In the genomic region with DNA sequence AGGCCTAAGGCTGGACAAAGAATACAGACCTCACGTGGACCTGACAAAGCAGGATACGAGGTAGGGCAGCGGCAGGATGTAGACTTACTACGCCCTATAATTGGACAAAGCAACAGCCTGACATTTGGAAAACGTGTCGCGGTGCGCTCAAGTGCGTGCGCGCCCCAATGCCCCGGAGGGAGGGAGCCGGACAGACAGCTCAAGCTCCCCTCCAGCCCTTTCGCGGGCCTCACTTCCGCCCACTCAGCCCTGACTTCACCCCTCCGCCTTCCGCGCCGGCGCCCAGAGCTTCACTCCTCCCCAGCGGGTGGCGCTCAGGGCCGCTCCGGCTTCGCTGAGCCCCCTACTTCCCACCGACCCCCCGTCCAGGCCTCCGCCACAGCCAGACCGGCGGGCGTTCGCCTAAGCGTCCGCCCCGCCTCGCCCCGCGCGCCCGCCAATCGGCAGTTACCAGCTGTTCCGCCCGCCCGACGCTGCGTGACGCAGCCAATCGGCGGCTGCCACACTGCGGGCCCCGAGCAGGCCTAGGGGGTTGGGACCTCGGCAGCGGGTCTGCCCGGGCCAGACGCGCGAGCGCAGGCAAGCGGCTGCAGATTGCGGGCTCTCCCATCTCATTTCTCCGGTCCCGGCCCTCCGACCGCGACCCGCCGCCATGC, we compare ENCODE assay signal across 8 mouse cellular contexts. TPM values are rescaled to one million over a fixed set of nuclear protein-coding genes. Genes with fewer than 3 reads are reported as not detected.
A peak's percentile ranks its signal among the peaks of the same experiment; 100 is the strongest.
DNase-seq lines count a peak whose midpoint lies in the region; ATAC-seq and TF ChIP-seq lines count a peak whose summit lies in the region.

A gene (plus strand): TSS at position 389 of the 656 bp plus-strand sequence.
A gene (minus strand): TSS at position 406 of the 656 bp plus-strand sequence.

- H3K4me1 ChIP-seq in E14TG2a.4 (replicated peaks; ENCODE audit: low read depth, low read length), result peaks cover 49% of the 10 kb centered on the region
- H3K4me1 ChIP-seq in forebrain, embryonic 12.5 days, result peaks cover 32% of the 10 kb centered on the region
- peaks cover 19% of the 10 kb centered on the region; the same call in 1 of the 2 replicates for H3K4me1 ChIP-seq in heart, postnatal 0 days (ENCODE audit: control insufficient read depth, insufficient read depth)
- H3K4me1 ChIP-seq in liver, postnatal 0 days (ENCODE audit: insufficient read depth), result peaks cover 31% of the 10 kb centered on the region
- peaks cover 22% of the 10 kb centered on the region for H3K4me1 ChIP-seq in neural tube, embryonic 14.5 days (ENCODE audit: control insufficient read depth, insufficient read depth, low read length)

- WGBS in forebrain, embryonic 12.5 days, result 0% methylated on average over 58 of the region's 68 CpGs
- under 1% methylated on average over 66 of the region's 68 CpGs for WGBS in heart, postnatal 0 days
- under 1% methylated on average over 59 of the region's 68 CpGs for WGBS in liver, postnatal 0 days (ENCODE audit: insufficient replicate concordance)
- under 1% methylated on average over 46 of the region's 68 CpGs for WGBS in neural tube, embryonic 14.5 days

- H3K9ac ChIP-seq in forebrain, embryonic 12.5 days, result peak within 1 kb of the TSS; percentile 100
- H3K9ac ChIP-seq in heart, postnatal 0 days (replicated peaks; ENCODE audit: low read depth, low read length), result peak within 1 kb of the TSS; percentile 91
- H3K9ac ChIP-seq in liver, postnatal 0 days (replicated peaks), result peak within 1 kb of the TSS; percentile 90
- peak within 1 kb of the TSS; percentile 97 for H3K9ac ChIP-seq in neural tube, embryonic 14.5 days (replicated peaks; ENCODE audit: low read depth, low read length)

- peak within 1 kb of the TSS; percentile 97 for H3K27ac ChIP-seq in forebrain, embryonic 12.5 days
- peak within 1 kb of the TSS; percentile 97 for H3K27ac ChIP-seq in heart, postnatal 0 days (ENCODE audit: low read depth)
- peak within 1 kb of the TSS; percentile 95 for H3K27ac ChIP-seq in liver, postnatal 0 days (ENCODE audit: low read depth)
- peak within 1 kb of the TSS; percentile 97 for H3K27ac ChIP-seq in neural tube, embryonic 14.5 days (ENCODE audit: low read depth, low read length)

- H3K36me3 ChIP-seq in E14TG2a.4 (ENCODE audit: insufficient read depth, low read length), result peaks cover 41% of the 10 kb centered on the region
- peaks cover 22% of the 10 kb centered on the region for H3K36me3 ChIP-seq in forebrain, embryonic 12.5 days (replicated peaks)
- peaks cover 12% of the 10 kb centered on the region for H3K36me3 ChIP-seq in heart, postnatal 0 days (replicated peaks; ENCODE audit: control insufficient read depth, insufficient read depth, low read length)
- peaks cover 6% of the 10 kb centered on the region; the same call in 1 of the 2 replicates for H3K36me3 ChIP-seq in liver, postnatal 0 days (replicated peaks; ENCODE audit: insufficient read depth, low read length)
- H3K36me3 ChIP-seq in neural tube, embryonic 14.5 days (ENCODE audit: control insufficient read depth, insufficient read depth, low read length), result no peaks in the 10 kb centered on the region; the same call in 1 of the 2 replicates

- DNase-seq in c-Kit-positive CD71-positive TER-119-positive erythroid progenitor cells, embryonic 14.5 days (ENCODE audit: low spot score), result peak; percentile 89
- peak; percentile 96 for DNase-seq in heart, postnatal 0 days (ENCODE audit: low spot score)
- peak; percentile 96 to 98 for DNase-seq in kidney, postnatal 4 days
- peak; percentile 96 for DNase-seq in liver, postnatal 0 days
- DNase-seq in testis, postnatal 10 days (ENCODE audit: low spot score), result peak; percentile 95

- TF ChIP-seq EP300 in heart, postnatal 0 days (IDR thresholded peaks at IDR 0.05; ENCODE audit: low read depth), result no peak
- no peak for TF ChIP-seq EP300 in liver, postnatal 0 days (IDR thresholded peaks at IDR 0.05; ENCODE audit: low read depth)

- ATAC-seq in forebrain, embryonic 12.5 days (ENCODE audit: low FRiP score), result peak; percentile 99
- ATAC-seq in heart, postnatal 0 days (ENCODE audit: insufficient read depth, low read depth), result peak; percentile 96
- peak; percentile 98 for ATAC-seq in liver, postnatal 0 days
- ATAC-seq in neural tube, embryonic 14.5 days (ENCODE audit: low read depth), result peak; percentile 99

- H3K4me2 ChIP-seq in forebrain, embryonic 12.5 days, result peak within 1 kb of the TSS; percentile 67
- peak within 1 kb of the TSS; percentile 72 for H3K4me2 ChIP-seq in heart, postnatal 0 days (ENCODE audit: low read depth, low read length)
- peak within 1 kb of the TSS; percentile 90 for H3K4me2 ChIP-seq in liver, postnatal 0 days (ENCODE audit: low read depth, low read length)
- H3K4me2 ChIP-seq in neural tube, embryonic 14.5 days (ENCODE audit: low read depth, low read length), result peak within 1 kb of the TSS; percentile 60

- no peaks in the 10 kb centered on the region for H3K9me3 ChIP-seq in E14TG2a.4 (ENCODE audit: low read length)
- no peaks in the 10 kb centered on the region for H3K9me3 ChIP-seq in forebrain, embryonic 12.5 days
- no peaks in the 10 kb centered on the region for H3K9me3 ChIP-seq in heart, postnatal 0 days (replicated peaks; ENCODE audit: control insufficient read depth, low read length)
- H3K9me3 ChIP-seq in liver, postnatal 0 days (ENCODE audit: low read length), result no peaks in the 10 kb centered on the region
- H3K9me3 ChIP-seq in neural tube, embryonic 14.5 days (ENCODE audit: control insufficient read depth, low read length), result no peaks in the 10 kb centered on the region

- H3K4me3 ChIP-seq in E14TG2a.4 (replicated peaks; ENCODE audit: low read length), result peak within 1 kb of the TSS; percentile 97
- H3K4me3 ChIP-seq in forebrain, embryonic 12.5 days (replicated peaks), result peak within 1 kb of the TSS; percentile 98
- H3K4me3 ChIP-seq in heart, postnatal 0 days (ENCODE audit: low read depth, low read length), result peak within 1 kb of the TSS; percentile 80
- H3K4me3 ChIP-seq in liver, postnatal 0 days (ENCODE audit: low read depth, low read length), result peak within 1 kb of the TSS; percentile 83
- H3K4me3 ChIP-seq in neural tube, embryonic 14.5 days (ENCODE audit: low read depth, low read length), result peak within 1 kb of the TSS; percentile 100

- no peaks in the 10 kb centered on the region for H3K27me3 ChIP-seq in E14TG2a.4 (ENCODE audit: insufficient read depth, low read length)
- H3K27me3 ChIP-seq in forebrain, embryonic 12.5 days, result no peaks in the 10 kb centered on the region
- no peaks in the 10 kb centered on the region for H3K27me3 ChIP-seq in heart, postnatal 0 days (ENCODE audit: control insufficient read depth, insufficient read depth, low read length)
- no peaks in the 10 kb centered on the region for H3K27me3 ChIP-seq in liver, postnatal 0 days (ENCODE audit: insufficient read depth, low read length)
- H3K27me3 ChIP-seq in neural tube, embryonic 14.5 days (ENCODE audit: control insufficient read depth, insufficient read depth, low read length), result 0 out of 2 replicates have a peak, but pooled peaks cover 3% of the 10 kb centered on the region

- no peak for TF ChIP-seq CTCF in E14TG2a.4 (conservative IDR thresholded peaks at IDR 0.05; ENCODE audit: low read length)
- peak; percentile 47 for TF ChIP-seq CTCF in heart, postnatal 0 days (IDR thresholded peaks at IDR 0.05; ENCODE audit: low read depth)
- peak; percentile 54 for TF ChIP-seq CTCF in liver, postnatal 0 days (IDR thresholded peaks at IDR 0.05; ENCODE audit: low read depth)

RNA-seq across cellular contexts. Expression of the first gene that starts in this region (rescaled TPM):
- 416 and 432 TPM in 2 replicates for polyA plus RNA-seq in forebrain, embryonic 12.5 days (2016; fragmentation: Nextera tagmentation; extraction: Ambion mirVana)
- total RNA-seq in heart, postnatal 0 days (2014; rRNA removed; ENCODE audit: low replicate concordance), result 35.6 and 44.2 TPM in 2 replicates
- 211 and 237 TPM in 2 replicates for polyA plus RNA-seq in heart, postnatal 0 days (2015; fragmentation: Nextera tagmentation; extraction: Ambion mirVana)
- polyA plus RNA-seq in liver, postnatal 0 days (2015; fragmentation: Nextera tagmentation; extraction: Ambion mirVana), result 231 and 233 TPM in 2 replicates
- polyA plus RNA-seq in neural tube, embryonic 14.5 days (2014; fragmentation: Nextera tagmentation; extraction: Ambion mirVana), result 219 and 309 TPM in 2 replicates

RNA-seq across cellular contexts. Expression of the second gene that starts in this region (rescaled TPM):
- 2.9 and 3.6 TPM in 2 replicates for polyA plus RNA-seq in forebrain, embryonic 12.5 days (2016; fragmentation: Nextera tagmentation; extraction: Ambion mirVana)
- 1.3 and 3.7 TPM in 2 replicates for total RNA-seq in heart, postnatal 0 days (2014; rRNA removed; ENCODE audit: low replicate concordance)
- 4.5 and 5.2 TPM in 2 replicates for polyA plus RNA-seq in heart, postnatal 0 days (2015; fragmentation: Nextera tagmentation; extraction: Ambion mirVana)
- 1.5 TPM in 2 replicates for polyA plus RNA-seq in liver, postnatal 0 days (2015; fragmentation: Nextera tagmentation; extraction: Ambion mirVana)
- polyA plus RNA-seq in neural tube, embryonic 14.5 days (2014; fragmentation: Nextera tagmentation; extraction: Ambion mirVana), result 4.8 and 7.8 TPM in 2 replicates

Comparison
In these comparisons a context has a peak if more than half of its experiments do, and no peak if none do; other contexts are left out.
1. Peak in every context shown above with its lines: DNase-seq, ATAC-seq, H3K4me3 ChIP-seq and H3K27ac ChIP-seq.